Mouse (Mus musculus) urinary bladder, postnatal 25 days (tissue): Measurements from ENCODE around the gene Nr5a2.

Experiments used
- DNase-seq: peaks from one replicate; pipeline ENCODE4 v3.0.0; 2022; ENCODE audit warnings: low spot score

Nr5a2 gene

GRCm38 (mm10) chr1:136948511-136949275 is 11.6 kb downstream of the Nr5a2 start:
- peak; percentile 18 for DNase-seq

- no peak for DNase-seq
Measured at GRCm38 (mm10) chr1:136948127-136948422, 12.2 kb downstream of the Nr5a2 start.

- no peak for DNase-seq
Measured at GRCm38 (mm10) chr1:136947394-136948126, 12.7 kb downstream of the Nr5a2 start.

- no peak for DNase-seq
Measured at GRCm38 (mm10) chr1:136946806-136947393, 13.3 kb downstream of the Nr5a2 start.

GRCm38 (mm10) chr1:136946404-136946803 is 13.8 kb downstream of the Nr5a2 start:
- no peak for DNase-seq

GRCm38 (mm10) chr1:136945876-136946275 is 14.4 kb downstream of the Nr5a2 start:
- DNase-seq: no peak

GRCm38 (mm10) chr1:136945426-136945825 is 14.8 kb downstream of the Nr5a2 start:
- DNase-seq: no peak

GRCm38 (mm10) chr1:136940603-136941002 is 19.6 kb downstream of the Nr5a2 start:
- no peak for DNase-seq

GRCm38 (mm10) chr1:136939220-136939619 is 21.0 kb downstream of the Nr5a2 start:
- no peak for DNase-seq

GRCm38 (mm10) chr1:136935960-136936324 is 24.3 kb downstream of the Nr5a2 start:
- DNase-seq: no peak

GRCm38 (mm10) chr1:136935316-136935959 is 24.8 kb downstream of the Nr5a2 start:
- DNase-seq: no peak

GRCm38 (mm10) chr1:136934051-136934450 is 26.2 kb downstream of the Nr5a2 start:
- no peak for DNase-seq

- no peak for DNase-seq
Measured at GRCm38 (mm10) chr1:136931026-136931425, 29.2 kb downstream of the Nr5a2 start.

GRCm38 (mm10) chr1:136929743-136930142 is 30.5 kb downstream of the Nr5a2 start:
- no peak for DNase-seq

GRCm38 (mm10) chr1:136927428-136927827 is 32.8 kb downstream of the Nr5a2 start:
- DNase-seq: no peak

GRCm38 (mm10) chr1:136926026-136926425 is 34.2 kb downstream of the Nr5a2 start:
- no peak for DNase-seq

- DNase-seq: no peak
Measured at GRCm38 (mm10) chr1:136920089-136920488, 40.2 kb downstream of the Nr5a2 start.

GRCm38 (mm10) chr1:136918791-136919190 is 41.5 kb downstream of the Nr5a2 start:
- DNase-seq: no peak

- DNase-seq: no peak
Measured at GRCm38 (mm10) chr1:136915438-136915837, 44.8 kb downstream of the Nr5a2 start.

- no peak for DNase-seq
Measured at GRCm38 (mm10) chr1:136911996-136912395, 48.3 kb downstream of the Nr5a2 start.

GRCm38 (mm10) chr1:136911594-136911860 is 48.7 kb downstream of the Nr5a2 start:
- DNase-seq: no peak

GRCm38 (mm10) chr1:136910741-136911593 is 49.3 kb downstream of the Nr5a2 start:
- DNase-seq: no peak
